Mouse (Mus musculus): ENCODE data around the gene P4hb. TPM values are rescaled to one million over a fixed set of nuclear protein-coding genes. Genes with fewer than 3 reads are reported as not detected.

P4hb gene
- polyA plus RNA-seq, 1 experiment = 444 TPM

DNA sequence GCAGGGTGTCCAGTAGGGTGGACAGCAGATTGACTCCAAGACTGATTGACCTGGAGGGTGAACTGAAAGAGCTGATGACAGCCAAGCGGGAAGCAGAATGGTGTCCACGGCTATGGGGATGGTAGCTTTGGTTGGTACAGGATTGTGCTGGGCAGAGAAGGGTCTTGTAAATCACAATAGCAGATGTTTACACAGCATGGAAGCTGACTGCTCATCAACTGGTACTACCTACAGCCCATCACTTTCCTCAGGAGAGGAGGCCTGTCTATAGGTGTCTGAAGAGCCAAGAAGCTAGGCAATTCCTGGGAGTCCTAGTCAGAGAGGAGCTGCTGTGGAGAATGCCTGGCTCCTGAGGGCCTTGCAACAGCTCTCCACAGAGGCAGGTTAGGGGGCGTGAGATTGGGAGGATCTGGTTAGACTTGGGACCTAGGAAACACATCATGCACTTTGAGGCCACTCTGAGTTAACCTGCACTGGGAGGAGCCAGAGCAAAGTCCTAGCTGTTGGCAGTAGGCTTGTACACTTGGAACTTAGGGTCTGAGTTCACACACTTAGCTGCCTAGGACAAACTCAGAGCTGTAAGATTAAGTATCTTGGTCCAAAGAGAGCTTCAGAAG is 3.4 kb upstream of the P4hb start:
- Histone ChIP-seq H3K27me3 (ENCODE audit: control insufficient read depth, insufficient read depth, insufficient read length) (no peaks in the 10 kb centered on the region), H3K36me3 (ENCODE audit: control insufficient read depth, insufficient read depth) (peaks cover 24% of the 10 kb centered on the region), H3ac (ENCODE audit: control insufficient read depth, insufficient read length) (no peak overlapping the region), H3K79me2 (ENCODE audit: control insufficient read depth, insufficient read depth) (peaks cover 43% of the 10 kb centered on the region), H3K4me3 (no peak overlapping the region), H3K4me2 (ENCODE audit: low read depth) (no peak overlapping the region)
- TF ChIP-seq E2F4 (IDR thresholded peaks at IDR 0.05; ENCODE audit: insufficient read depth) (no peak), POLR2A (IDR thresholded peaks at IDR 0.05; ENCODE audit: insufficient read length, low read depth) (peak; percentile 16), TCF12 (IDR thresholded peaks at IDR 0.05; ENCODE audit: insufficient read depth, poor library complexity, severe bottlenecking) (no peak), POLR2AphosphoS2 (IDR thresholded peaks at IDR 0.05; ENCODE audit: insufficient read length, low read depth) (peak; percentile 80), TCF3 (IDR thresholded peaks at IDR 0.05; ENCODE audit: insufficient read length, low read depth) (no peak), REST (IDR thresholded peaks at IDR 0.05; ENCODE audit: insufficient read depth, insufficient read length) (no peak)

DNA sequence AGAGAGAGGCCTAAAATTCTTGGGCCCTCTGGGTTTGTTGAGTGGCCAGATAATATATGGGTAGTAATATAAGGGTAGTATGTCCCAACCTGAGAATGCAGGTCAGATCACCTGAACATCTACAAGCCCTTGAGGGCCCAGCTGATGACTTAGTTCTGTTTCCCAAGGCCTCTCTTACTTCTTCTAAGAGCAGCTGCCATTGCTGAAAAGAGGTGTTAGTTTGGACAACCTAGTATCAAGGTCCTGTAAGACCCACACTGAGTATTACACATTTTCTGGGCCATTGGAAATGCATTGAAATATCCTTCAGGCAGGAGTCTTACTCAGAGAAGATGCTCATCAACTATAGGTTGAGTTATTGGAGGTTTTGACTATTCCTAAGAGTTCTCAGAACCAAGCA is 2.9 kb upstream of the P4hb start:
- peaks cover 48% of the 10 kb centered on the region for H3K79me2 ChIP-seq (ENCODE audit: control insufficient read depth, insufficient read depth)
- peaks cover 24% of the 10 kb centered on the region for H3K36me3 ChIP-seq (ENCODE audit: control insufficient read depth, insufficient read depth)
- TF ChIP-seq MYOG (IDR thresholded peaks at IDR 0.05; ENCODE audit: control insufficient read depth in 1 of 3, insufficient read depth in 1 of 3, insufficient read length in 2 of 3, low read depth in 2 of 3) = no peak
- no peak for TF ChIP-seq SRF (IDR thresholded peaks at IDR 0.05; ENCODE audit: control insufficient read depth, insufficient read length, low read depth)
- TF ChIP-seq TCF3 (IDR thresholded peaks at IDR 0.05; ENCODE audit: insufficient read length, low read depth) = no peak
- TF ChIP-seq USF1 (IDR thresholded peaks at IDR 0.05; ENCODE audit: low read depth) = no peak
- TF ChIP-seq POLR2A (IDR thresholded peaks at IDR 0.05; ENCODE audit: insufficient read length, low read depth) = no peak
- TF ChIP-seq TCF12 (IDR thresholded peaks at IDR 0.05; ENCODE audit: insufficient read depth, poor library complexity, severe bottlenecking) = no peak
- TF ChIP-seq MYOD1 (IDR thresholded peaks at IDR 0.05; ENCODE audit: control insufficient read depth in 1 of 3, insufficient read length in 2 of 3, low read depth in 2 of 3) = no peak
- no peak for TF ChIP-seq E2F4 (IDR thresholded peaks at IDR 0.05; ENCODE audit: insufficient read depth)
- no peak for TF ChIP-seq MAX (IDR thresholded peaks at IDR 0.05; ENCODE audit: low read depth)
- no peak for TF ChIP-seq POLR2AphosphoS2 (IDR thresholded peaks at IDR 0.05; ENCODE audit: insufficient read length, low read depth)
- TF ChIP-seq REST (IDR thresholded peaks at IDR 0.05; ENCODE audit: insufficient read depth, insufficient read length) = no peak
- TF ChIP-seq CEBPB (IDR thresholded peaks at IDR 0.05; ENCODE audit: insufficient read depth, poor library complexity, severe bottlenecking) = no peak
- H3K4me3 ChIP-seq = no peak overlapping the region
- H3K27me3 ChIP-seq (ENCODE audit: control insufficient read depth, insufficient read depth, insufficient read length) = no peaks in the 10 kb centered on the region
- H3ac ChIP-seq (ENCODE audit: control insufficient read depth, insufficient read length) = no peak overlapping the region
- no peak overlapping the region for H3K4me2 ChIP-seq (ENCODE audit: low read depth)

DNA sequence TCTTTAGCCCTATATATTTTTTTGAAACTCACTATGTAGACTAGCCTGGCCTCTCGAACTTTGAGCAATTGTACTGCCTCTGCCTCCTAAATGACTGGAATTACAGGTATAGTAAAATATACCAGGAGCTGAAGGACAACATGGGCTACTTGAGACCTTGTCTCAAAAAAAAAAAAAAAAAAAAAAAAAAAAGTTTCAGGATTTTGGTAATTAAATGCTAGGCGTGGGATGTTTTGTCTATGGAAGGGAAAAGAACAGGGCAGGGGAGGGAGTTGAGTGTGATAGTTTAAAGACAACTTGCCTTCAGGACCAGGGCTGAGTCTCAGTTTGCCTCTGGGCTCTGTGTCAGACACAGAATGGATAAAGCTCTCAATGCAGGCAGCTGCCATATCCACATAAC is 2.0 kb upstream of the P4hb start:
- H3K27me3 ChIP-seq (ENCODE audit: control insufficient read depth, insufficient read depth, insufficient read length) = no peaks in the 10 kb centered on the region
- peak overlapping the region; percentile 91 for H3K4me2 ChIP-seq (ENCODE audit: low read depth)
- peaks cover 24% of the 10 kb centered on the region for H3K36me3 ChIP-seq (ENCODE audit: control insufficient read depth, insufficient read depth)
- peaks cover 48% of the 10 kb centered on the region for H3K79me2 ChIP-seq (ENCODE audit: control insufficient read depth, insufficient read depth)
- no peak overlapping the region for H3ac ChIP-seq (ENCODE audit: control insufficient read depth, insufficient read length)
- no peak overlapping the region for H3K4me3 ChIP-seq
- TF ChIP-seq SRF (IDR thresholded peaks at IDR 0.05; ENCODE audit: control insufficient read depth, insufficient read length, low read depth) = no peak
- TF ChIP-seq TCF3 (IDR thresholded peaks at IDR 0.05; ENCODE audit: insufficient read length, low read depth) = no peak
- peak; percentile 33 for TF ChIP-seq POLR2AphosphoS2 (IDR thresholded peaks at IDR 0.05; ENCODE audit: insufficient read length, low read depth)
- no peak for TF ChIP-seq MAX (IDR thresholded peaks at IDR 0.05; ENCODE audit: low read depth)

DNA sequence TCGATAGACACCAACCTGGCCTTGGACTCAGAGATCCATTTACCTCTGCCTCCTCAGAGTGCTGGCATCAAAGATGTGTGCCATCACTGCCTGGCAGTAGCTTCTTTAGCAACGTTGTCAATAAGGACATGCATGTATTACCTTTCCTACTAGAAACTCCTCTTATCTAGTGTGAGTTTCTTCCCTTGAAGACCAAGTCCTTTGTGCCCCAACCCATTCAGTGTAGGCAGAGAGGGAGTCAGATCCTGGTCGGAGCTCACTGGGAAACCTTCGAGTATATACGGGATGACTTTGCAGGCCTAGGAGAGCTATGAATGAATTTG is 1.2 kb upstream of the P4hb start:
- Histone ChIP-seq H3ac (ENCODE audit: control insufficient read depth, insufficient read length) (no peak overlapping the region), H3K79me2 (ENCODE audit: control insufficient read depth, insufficient read depth) (peaks cover 43% of the 10 kb centered on the region), H3K4me2 (ENCODE audit: low read depth) (peak overlapping the region; percentile 91), H3K4me3 (peak overlapping the region; percentile 75), H3K27me3 (ENCODE audit: control insufficient read depth, insufficient read depth, insufficient read length) (no peaks in the 10 kb centered on the region), H3K36me3 (ENCODE audit: control insufficient read depth, insufficient read depth) (peaks cover 17% of the 10 kb centered on the region)
- TF ChIP-seq TCF12 (IDR thresholded peaks at IDR 0.05; ENCODE audit: insufficient read depth, poor library complexity, severe bottlenecking) = no peak
- peak; percentile 45 for TF ChIP-seq POLR2AphosphoS2 (IDR thresholded peaks at IDR 0.05; ENCODE audit: insufficient read length, low read depth)

DNA sequence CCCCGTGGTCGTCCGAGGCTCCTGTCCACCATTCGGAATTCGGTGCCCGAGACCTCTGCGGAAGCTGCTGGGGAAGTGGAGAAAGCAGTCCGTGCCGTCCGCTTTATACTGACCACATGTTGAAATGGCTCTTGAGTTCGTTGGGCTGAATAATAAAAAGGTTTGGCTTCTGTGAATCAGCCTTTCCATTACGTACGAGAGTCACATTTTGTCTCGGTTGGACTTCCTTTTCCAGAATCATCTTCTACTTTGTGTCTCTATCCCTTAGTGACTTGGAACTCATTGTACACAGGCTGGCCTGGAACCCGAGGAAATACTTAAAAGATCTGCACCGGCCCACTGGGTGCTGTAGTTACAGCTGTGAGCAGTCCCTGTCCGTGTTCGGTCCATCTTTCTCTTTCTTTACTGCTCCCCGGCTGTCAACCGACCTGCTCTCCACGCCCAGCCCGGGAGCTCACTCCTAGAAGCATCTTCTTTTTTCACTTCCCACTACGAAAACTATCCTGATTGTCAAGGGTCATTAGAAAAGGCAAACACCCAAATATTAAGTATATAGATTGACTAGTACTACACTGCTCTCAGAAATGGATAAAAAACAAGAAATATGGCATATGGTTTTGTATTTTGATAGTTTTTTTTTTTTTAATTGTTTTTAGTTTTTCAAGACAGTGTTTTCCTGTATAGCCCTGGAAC is 678 bp upstream of the P4hb start:
- Histone ChIP-seq H3ac (ENCODE audit: control insufficient read depth, insufficient read length) (peak overlapping the region; percentile 68), H3K36me3 (ENCODE audit: control insufficient read depth, insufficient read depth) (peaks cover 13% of the 10 kb centered on the region), H3K27me3 (ENCODE audit: control insufficient read depth, insufficient read depth, insufficient read length) (no peaks in the 10 kb centered on the region), H3K4me2 (ENCODE audit: low read depth) (peak overlapping the region; percentile 91), H3K79me2 (ENCODE audit: control insufficient read depth, insufficient read depth) (peaks cover 40% of the 10 kb centered on the region), H3K4me3 (peak overlapping the region; percentile 75)
- TF ChIP-seq POLR2AphosphoS2 (IDR thresholded peaks at IDR 0.05; ENCODE audit: insufficient read length, low read depth) = peak; percentile 18
- TF ChIP-seq MAX (IDR thresholded peaks at IDR 0.05; ENCODE audit: low read depth) = no peak
